Mouse (Mus musculus): ENCODE data around the gene Cma1.

GRCm38 (mm10) chr14:55963263-55963662, 18.8 kb upstream of the Cma1 start:
- no peak for TF ChIP-seq CTCF (IDR thresholded peaks at IDR 0.05)
- no peak for TF ChIP-seq EP300 (IDR thresholded peaks at IDR 0.05)
